Comparison of ENCODE assay signal across 9 mouse cellular contexts in genomic region chr15:84450441-84451183, GRCm38 (mm10). TPM values are rescaled to one million over a fixed set of nuclear protein-coding genes. Genes with fewer than 3 reads are reported as not detected.
DNase-seq lines count a peak whose midpoint lies in the region; ATAC-seq and TF ChIP-seq lines count a peak whose summit lies in the region.
"Had no signal": no experiment of that assay in that cellular context is flagged by ENCODE, and none has a peak within 500 bp of the region (broad histone marks: within the 10 kb centered on the region; RNA-seq: fewer than 3 reads in every experiment).

No protein-coding gene starts in this region.

- H3K27me3 ChIP-seq in cerebellum, adult 2 months (ENCODE audit: control insufficient read depth, insufficient read depth, low read length), result peaks cover 2% of the 10 kb centered on the region; the same call in 1 of the 2 replicates
- H3K27me3 ChIP-seq in hindbrain, embryonic 11.5 days (ENCODE audit: control insufficient read depth, insufficient read depth, low read length), result peaks cover 19% of the 10 kb centered on the region
- peaks cover 59% of the 10 kb centered on the region for H3K27me3 ChIP-seq in limb, embryonic 13.5 days
- H3K27me3 ChIP-seq in midbrain, postnatal 0 days (ENCODE audit: insufficient read depth, low read length), result no peaks in the 10 kb centered on the region

- no peak overlapping the region for H3K4me3 ChIP-seq in cerebellum, adult 2 months (replicated peaks; ENCODE audit: insufficient read depth, low read depth, low read length)
- no peak overlapping the region for H3K4me3 ChIP-seq in hindbrain, embryonic 11.5 days (ENCODE audit: low read depth, low read length)
- peak overlapping the region; percentile 15; the same call in 1 of the 2 replicates for H3K4me3 ChIP-seq in limb, embryonic 13.5 days
- no peak overlapping the region for H3K4me3 ChIP-seq in midbrain, postnatal 0 days (ENCODE audit: low read depth, low read length)

- H3K9ac ChIP-seq in hindbrain, embryonic 11.5 days (ENCODE audit: low read depth, low read length), result peak overlapping the region; percentile 40; the same call in 1 of the 2 replicates
- peak overlapping the region; percentile 39; the same call in 1 of the 2 replicates for H3K9ac ChIP-seq in limb, embryonic 13.5 days
- H3K9ac ChIP-seq in midbrain, postnatal 0 days (replicated peaks; ENCODE audit: low read length, poor library complexity, severe bottlenecking), result 0 out of 2 replicates have a peak overlapping the region, but pooled peaks have one; percentile 34

- no peak overlapping the region for H3K27ac ChIP-seq in cerebellum, adult 2 months (ENCODE audit: insufficient read depth, low read length)
- no peak overlapping the region for H3K27ac ChIP-seq in hindbrain, embryonic 11.5 days (ENCODE audit: low read depth, low read length)
- H3K27ac ChIP-seq in limb, embryonic 13.5 days, result no peak overlapping the region
- H3K27ac ChIP-seq in midbrain, postnatal 0 days (ENCODE audit: low read depth, low read length), result no peak overlapping the region

- H3K36me3 ChIP-seq in hindbrain, embryonic 11.5 days (ENCODE audit: control insufficient read depth, insufficient read depth, low read length), result no peaks in the 10 kb centered on the region
- H3K36me3 ChIP-seq in limb, embryonic 13.5 days, result no peaks in the 10 kb centered on the region
- H3K36me3 ChIP-seq in midbrain, postnatal 0 days (ENCODE audit: insufficient read depth, low read length), result no peaks in the 10 kb centered on the region

- TF ChIP-seq POLR2A in cerebellum, adult 2 months (IDR thresholded peaks at IDR 0.05; ENCODE audit: borderline replicate concordance, insufficient read depth, low read length), result no peak

- 4% methylated on average over 21 of the region's 21 CpGs for WGBS in cerebellum, adult 2 months
- 1% methylated on average over 19 of the region's 21 CpGs for WGBS in hindbrain, embryonic 11.5 days
- 2% methylated on average over 21 of the region's 21 CpGs for WGBS in limb, embryonic 13.5 days
- 5% methylated on average over 21 of the region's 21 CpGs for WGBS in midbrain, postnatal 0 days

- no peak for TF ChIP-seq CTCF in cerebellum, adult 2 months (IDR thresholded peaks at IDR 0.05; ENCODE audit: borderline replicate concordance, insufficient read depth, low read depth, low read length)
- no peak for TF ChIP-seq CTCF in midbrain, postnatal 0 days (IDR thresholded peaks at IDR 0.05)

- peak; percentile 26 for DNase-seq in gastrocnemius, adult 18-20 months (ENCODE audit: low spot score)
- DNase-seq in gastrocnemius, adult 8-10 months (ENCODE audit: low spot score in 2 of 2), result no peak
- peak; percentile 71 to 81 for DNase-seq in cerebellum, adult 2 months
- DNase-seq in forelimb bud, embryonic 11.5 days (ENCODE audit: low read depth, low spot score), result peak; percentile 31
- DNase-seq in hindbrain, embryonic 11.5 days (ENCODE audit: low spot score), result peak; percentile 64
- DNase-seq in midbrain, postnatal 0 days (ENCODE audit: low spot score), result no peak
- DNase-seq in testis, postnatal 10 days (ENCODE audit: low spot score), result peak; percentile 76

- peak; percentile 34; the same call in 1 of the 2 replicates for ATAC-seq in hindbrain, embryonic 11.5 days (ENCODE audit: low FRiP score)
- ATAC-seq in limb, embryonic 13.5 days (ENCODE audit: low FRiP score, low read depth), result peak; percentile 70
- ATAC-seq in midbrain, postnatal 0 days (ENCODE audit: low FRiP score), result no peak

- peaks cover 9% of the 10 kb centered on the region for H3K4me1 ChIP-seq in cerebellum, adult 2 months (ENCODE audit: control insufficient read depth, insufficient read depth, low read length)
- peaks cover 8% of the 10 kb centered on the region for H3K4me1 ChIP-seq in hindbrain, embryonic 11.5 days (replicated peaks; ENCODE audit: control insufficient read depth, insufficient read depth, low read length)
- peaks cover 16% of the 10 kb centered on the region for H3K4me1 ChIP-seq in limb, embryonic 13.5 days
- H3K4me1 ChIP-seq in midbrain, postnatal 0 days (ENCODE audit: insufficient read depth, low read length), result 0 out of 2 replicates have a peak, but pooled peaks cover 5% of the 10 kb centered on the region

- H3K4me2 ChIP-seq in hindbrain, embryonic 11.5 days (replicated peaks; ENCODE audit: low read depth, low read length), result peak overlapping the region; percentile 29
- peak overlapping the region; percentile 58 for H3K4me2 ChIP-seq in limb, embryonic 13.5 days (replicated peaks)
- H3K4me2 ChIP-seq in midbrain, postnatal 0 days (ENCODE audit: low read depth, low read length, poor library complexity, severe bottlenecking), result peak overlapping the region; percentile 22; the same call in 1 of the 2 replicates

- no peaks in the 10 kb centered on the region for H3K9me3 ChIP-seq in hindbrain, embryonic 11.5 days (ENCODE audit: control insufficient read depth, low read length)
- no peaks in the 10 kb centered on the region for H3K9me3 ChIP-seq in limb, embryonic 13.5 days
- H3K9me3 ChIP-seq in midbrain, postnatal 0 days (ENCODE audit: low read length), result no peaks in the 10 kb centered on the region

RNA-seq across cellular contexts. Expression of gene Shisal1, which starts 3.7 kb away (rescaled TPM):
- total RNA-seq in gastrocnemius, adult 18-20 months (2021), result under 1 TPM; 0.38 to 0.57 TPM
- total RNA-seq in gastrocnemius, adult 8-10 months (2022), result 1 to 10 TPM in 2 of 4 experiments, under 1 TPM in 2; 0.31 to 1.1 (median 0.76) TPM
- 12.4 and 13.5 TPM in 2 replicates for polyA plus RNA-seq in cerebellum, adult 2 months (2012; rRNA removed)
- polyA plus RNA-seq in hindbrain, embryonic 11.5 days (2014; fragmentation: Nextera tagmentation; extraction: Ambion mirVana), result 3.2 and 5.0 TPM in 2 replicates
- polyA plus RNA-seq in limb, embryonic 13.5 days (2015; fragmentation: Nextera tagmentation; extraction: Ambion mirVana), result 1.9 and 2.0 TPM in 2 replicates
- 50.0 and 73.5 TPM in 2 replicates for total RNA-seq in midbrain, postnatal 0 days (2014; rRNA removed)
- polyA plus RNA-seq in midbrain, postnatal 0 days (2015; fragmentation: Nextera tagmentation; extraction: Ambion mirVana), result 18.1 and 20.4 TPM in 2 replicates
- total RNA-seq: MEL had no signal

Comparison
In these comparisons a context has a peak if more than half of its experiments do, and no peak if none do; other contexts are left out.
1. DNase-seq: peak in gastrocnemius, adult 18-20 months (single experiment), cerebellum, adult 2 months (2 of 2), forelimb bud, embryonic 11.5 days (single experiment), hindbrain, embryonic 11.5 days (single experiment) and testis, postnatal 10 days (single experiment); none in gastrocnemius, adult 8-10 months (0 of 2) and midbrain, postnatal 0 days (single experiment).
2. Peak in every context shown above with its lines, with median percentiles within 50 percentile points of each other: H3K4me2 ChIP-seq and H3K9ac ChIP-seq.